Mouse (Mus musculus) layer of hippocampus, adult 2 months (tissue): ENCODE results near the gene Cend1. TPM values are rescaled to one million over a fixed set of nuclear protein-coding genes. Genes with fewer than 3 reads are reported as not detected.
A peak's percentile ranks its signal among the peaks of the same experiment; 100 is the strongest.
"Not testable (repeated sequence)": the region's sequence is repeated elsewhere in the genome, so short reads cannot be mapped to it uniquely, and the experiment has no call there.

ENCODE experiments used
- DNase-seq, 2 experiments: peaks; one replicate each; pipeline ENCODE4 v3.0.0; 2022; ENCODE audit warnings: low spot score in 2 of 2
- H3K27ac ChIP-seq: fragments of 200-600 bp; 2 replicates; pipeline ENCODE4 v1.8.1; 2022
- H3K4me3 ChIP-seq: fragments of 200-600 bp; 2 replicates; pipeline ENCODE4 v1.8.1; 2022; ENCODE audit warnings: mild to moderate bottlenecking
- CTCF ChIP-seq: fragments of 200-600 bp; conservative IDR thresholded peaks from 2 replicates; pipeline ENCODE4 v1.8.1; 2022; ENCODE audit warnings: antibody characterized with exemption, mild to moderate bottlenecking, moderate library complexity
- total RNA-seq, 2 experiments: library from RNA; stranded (reverse); gene quantifications; 2 replicates each; pipeline ENCODE4 v1.2.3; 2021

Cend1 gene
- total RNA-seq, 2 experiments from 2014 or later = 251 to 263 TPM

DNA sequence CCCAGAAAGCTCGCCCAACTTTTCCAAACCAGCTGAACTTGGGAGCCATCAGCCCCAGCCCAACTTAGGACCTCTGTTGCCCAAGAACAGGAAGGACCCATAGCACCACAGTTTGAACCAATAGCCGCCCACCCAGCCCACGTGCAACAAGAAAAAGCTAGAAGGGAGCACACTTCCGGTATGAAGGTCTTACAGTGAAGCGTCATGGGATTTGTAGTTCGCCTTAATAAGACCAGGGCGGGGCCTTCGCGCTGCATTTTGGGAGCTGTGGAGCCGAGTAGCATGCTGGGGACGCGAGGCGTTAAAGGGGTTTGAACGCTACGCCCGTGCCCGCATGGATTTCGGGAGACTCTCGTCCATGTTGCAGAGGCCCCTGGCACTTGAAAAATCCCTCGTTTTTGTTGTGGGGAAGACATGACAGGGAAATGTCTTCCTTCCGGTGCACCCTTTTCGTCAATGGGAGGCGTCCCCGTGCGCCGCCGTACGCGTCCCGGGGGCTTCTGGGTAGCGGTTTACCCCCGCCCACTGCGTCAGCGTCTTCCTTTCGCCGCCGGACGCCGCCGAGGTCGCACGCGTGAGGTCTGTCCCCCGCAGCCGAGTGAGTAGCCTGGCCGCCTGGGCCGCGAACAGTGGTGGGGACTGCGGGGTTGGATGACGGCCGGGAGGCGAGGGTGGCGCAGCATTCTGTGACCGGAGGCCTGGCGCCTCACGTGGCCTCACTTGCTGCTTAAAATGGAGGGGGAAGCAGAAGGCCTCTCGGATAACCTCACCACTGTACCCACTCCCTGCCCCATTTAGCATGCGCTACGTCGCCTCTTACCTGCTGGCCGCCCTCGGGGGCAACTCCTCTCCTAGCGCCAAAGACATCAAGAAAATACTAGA is 18.1 kb upstream of the Cend1 start, which contains the start of gene Rplp2:
Gene Rplp2, plus strand, starts transcription at position 261 of the 882 bp plus-strand sequence.
- Histone ChIP-seq H3K27ac (peak within 1 kb of the TSS; percentile 100), H3K4me3 (peak within 1 kb of the TSS; percentile 97)
- peak; percentile 21 for TF ChIP-seq CTCF

DNA sequence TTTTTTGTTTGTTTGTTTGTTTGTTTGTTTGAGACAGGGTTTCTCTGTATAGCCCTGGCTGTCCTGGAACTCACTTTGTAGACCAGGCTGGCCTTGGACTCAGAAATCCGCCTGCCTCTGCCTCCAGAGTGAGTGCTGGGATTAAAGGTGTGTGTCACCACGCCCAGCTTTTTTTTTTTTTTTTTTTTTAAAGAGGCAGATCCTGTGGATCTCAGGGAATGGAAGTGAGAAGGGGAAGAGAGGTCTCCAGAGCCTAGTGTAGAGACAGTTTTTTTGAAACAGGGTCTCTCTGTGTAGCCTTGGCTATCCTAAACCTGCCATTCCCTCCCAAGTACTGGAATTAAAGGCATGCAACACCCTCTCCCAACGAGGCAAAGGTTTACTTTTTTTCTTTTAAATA is 17.1 kb upstream of the Cend1 start:
- not testable (repeated sequence) for DNase-seq, H3K4me3 ChIP-seq, H3K27ac ChIP-seq

More for the DNA sequence above, 18.1 kb upstream of the Cend1 start, which contains the start of gene Rplp2:
- DNase-seq = peak; percentile 93 to 95

DNA sequence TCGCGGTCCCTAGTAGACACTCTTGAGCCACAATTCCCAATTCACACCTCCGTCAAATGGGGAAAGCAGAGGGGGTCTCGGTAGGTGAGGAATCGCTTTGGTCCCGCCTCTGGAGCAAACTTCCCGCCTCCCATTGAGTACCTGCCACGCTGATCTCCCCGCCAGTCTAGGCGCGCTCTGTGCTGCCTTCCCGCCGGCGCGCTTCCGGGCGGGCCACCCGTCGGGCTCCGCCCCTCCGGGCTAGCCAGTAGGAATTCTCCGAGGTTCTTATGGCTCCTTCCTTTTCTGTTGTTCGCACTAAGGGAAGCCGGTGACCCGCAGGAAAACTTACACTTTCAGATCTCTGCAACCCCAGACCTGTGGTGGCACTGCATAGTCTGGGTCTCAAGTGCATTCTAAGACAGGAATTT is 14.5 kb upstream of the Cend1 start, which contains the start of gene Pidd1:
Gene Pidd1, minus strand, starts transcription at position 198 of the 410 bp plus-strand sequence.
- Histone ChIP-seq H3K4me3 (peak within 1 kb of the TSS; percentile 34), H3K27ac (no peak within 1 kb of the TSS)
- TF ChIP-seq CTCF = no peak
- no peak for DNase-seq

DNA sequence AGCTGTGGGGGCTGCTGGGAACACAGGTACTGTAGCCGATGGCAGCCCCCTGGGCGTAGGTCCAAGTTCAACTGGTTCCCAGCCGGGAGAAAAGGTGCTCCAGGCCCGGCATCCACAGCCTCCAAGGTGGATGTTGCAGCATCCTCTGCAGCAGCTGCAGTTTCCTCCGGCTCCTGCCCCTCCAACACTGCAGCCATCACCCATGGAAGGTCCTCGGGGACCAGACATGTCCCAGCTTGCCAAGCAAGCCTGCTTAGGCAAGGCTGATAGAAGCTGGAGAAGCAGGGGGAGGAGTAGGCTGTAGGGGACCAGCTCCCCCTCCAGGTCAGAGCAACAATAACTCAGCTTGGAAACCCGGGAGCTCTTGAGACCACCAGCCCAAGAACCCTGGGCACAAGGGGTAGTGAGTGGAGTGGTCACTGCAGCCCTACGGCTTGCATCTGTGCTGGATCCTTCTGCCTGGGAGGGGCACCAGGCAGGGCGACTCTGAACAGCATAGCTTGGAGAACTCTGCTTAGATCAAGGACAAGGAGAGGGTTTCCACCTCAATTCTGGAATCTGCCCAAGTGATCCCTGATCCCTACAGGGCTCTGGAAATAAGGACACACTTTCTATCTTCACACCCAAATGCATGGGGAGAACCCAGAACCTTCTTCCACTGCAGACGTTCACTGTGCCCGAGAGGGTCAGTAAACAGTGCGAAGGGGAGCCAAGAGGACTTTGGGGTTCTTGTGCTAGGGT is 14.0 kb upstream of the Cend1 start:
- Histone ChIP-seq H3K27ac (no peak overlapping the region), H3K4me3 (peak overlapping the region; percentile 34)
- peak; percentile 45 for TF ChIP-seq CTCF
- no peak for DNase-seq

DNA sequence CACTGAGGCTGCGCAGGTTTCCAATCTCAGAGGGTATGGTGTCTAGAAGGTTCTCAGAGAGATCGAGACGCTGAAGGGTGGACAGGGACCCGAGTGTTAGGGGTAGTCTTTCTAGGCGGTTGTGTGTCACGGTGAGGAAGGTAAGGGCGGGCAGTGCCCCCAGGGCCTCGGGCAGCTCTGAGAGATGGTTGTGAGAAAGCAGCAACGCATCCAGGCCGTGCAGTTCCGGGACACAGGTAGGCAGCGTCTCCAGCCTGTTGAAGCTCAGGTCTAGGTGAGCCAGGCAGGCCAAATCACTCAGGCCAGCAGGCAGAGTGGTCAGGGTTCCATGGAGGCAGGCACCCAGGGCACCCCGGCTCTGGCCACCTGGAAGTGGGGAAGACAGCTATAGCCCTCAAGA is 12.9 kb upstream of the Cend1 start:
- no peak overlapping the region for H3K27ac ChIP-seq
- H3K4me3 ChIP-seq = no peak overlapping the region
- TF ChIP-seq CTCF = no peak
- DNase-seq = no peak

DNA sequence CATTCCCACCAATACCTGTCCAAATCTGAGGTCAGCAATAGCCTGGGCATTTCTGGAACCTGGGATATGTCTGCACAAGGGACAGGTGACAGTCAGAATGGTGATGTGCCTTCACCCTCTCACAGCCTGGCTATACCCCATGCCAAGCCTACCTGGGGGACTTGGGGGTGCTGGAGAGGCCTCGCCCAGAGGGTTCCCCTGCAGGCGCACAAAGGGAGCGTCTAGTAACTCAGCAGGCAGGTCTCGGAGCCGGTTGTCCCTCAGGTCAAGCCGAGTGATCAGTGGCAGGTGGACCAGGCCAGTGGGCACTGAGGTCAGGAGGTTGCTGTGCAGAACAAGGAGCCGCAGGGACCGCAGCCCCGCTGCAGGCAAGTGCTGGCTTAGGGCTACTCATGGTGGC is 12.2 kb upstream of the Cend1 start:
- DNase-seq = no peak
- Histone ChIP-seq H3K27ac (no peak overlapping the region), H3K4me3 (no peak overlapping the region)
- no peak for TF ChIP-seq CTCF

DNA sequence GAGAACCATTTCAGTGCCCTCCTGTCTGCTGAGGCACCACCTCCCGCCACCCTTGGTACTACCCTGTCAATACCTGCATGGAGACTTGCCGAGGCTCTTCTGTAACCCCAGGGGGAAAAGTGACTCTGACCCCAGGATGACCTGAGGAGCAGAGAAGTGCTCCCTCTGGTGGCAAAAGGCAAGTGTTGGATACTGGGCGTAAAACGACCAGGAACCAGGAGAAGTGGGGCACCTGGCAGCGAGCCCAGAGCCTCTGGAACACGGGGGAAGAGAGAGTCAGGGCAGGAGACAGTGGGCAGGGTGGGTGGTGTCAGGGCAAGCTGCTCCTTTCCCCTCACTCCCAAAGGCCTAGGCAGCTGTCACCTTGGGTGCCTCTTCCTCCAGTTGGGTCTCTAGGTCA is 11.3 kb upstream of the Cend1 start:
- DNase-seq = peak in 1 of 2 experiments; percentile 62

DNA sequence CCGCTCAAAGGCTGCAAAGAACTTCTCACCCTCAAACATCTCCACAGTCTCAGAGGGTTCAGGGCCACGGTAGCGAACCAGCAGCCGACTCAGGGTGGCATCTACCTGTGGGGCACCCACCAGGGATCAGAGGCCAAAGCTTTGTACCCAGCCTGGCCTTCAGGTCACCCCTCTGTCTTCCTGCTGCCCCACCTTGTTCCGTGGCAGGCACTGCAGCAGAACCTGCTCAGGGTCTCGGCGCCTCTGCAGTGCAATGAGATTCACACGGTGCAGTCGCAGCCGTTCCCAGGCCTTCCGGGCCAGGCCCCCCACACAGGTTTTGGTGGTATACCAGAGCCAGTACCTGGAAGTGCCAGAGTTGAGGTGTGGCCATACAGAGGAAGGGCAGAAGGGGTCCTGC is 10.5 kb upstream of the Cend1 start:
- H3K4me3 ChIP-seq = no peak overlapping the region
- no peak for TF ChIP-seq CTCF
- no peak overlapping the region for H3K27ac ChIP-seq
- no peak for DNase-seq

More for the DNA sequence above, 11.3 kb upstream of the Cend1 start:
- Histone ChIP-seq H3K4me3 (no peak overlapping the region), H3K27ac (no peak overlapping the region)
- peak; percentile 87 for TF ChIP-seq CTCF

DNA sequence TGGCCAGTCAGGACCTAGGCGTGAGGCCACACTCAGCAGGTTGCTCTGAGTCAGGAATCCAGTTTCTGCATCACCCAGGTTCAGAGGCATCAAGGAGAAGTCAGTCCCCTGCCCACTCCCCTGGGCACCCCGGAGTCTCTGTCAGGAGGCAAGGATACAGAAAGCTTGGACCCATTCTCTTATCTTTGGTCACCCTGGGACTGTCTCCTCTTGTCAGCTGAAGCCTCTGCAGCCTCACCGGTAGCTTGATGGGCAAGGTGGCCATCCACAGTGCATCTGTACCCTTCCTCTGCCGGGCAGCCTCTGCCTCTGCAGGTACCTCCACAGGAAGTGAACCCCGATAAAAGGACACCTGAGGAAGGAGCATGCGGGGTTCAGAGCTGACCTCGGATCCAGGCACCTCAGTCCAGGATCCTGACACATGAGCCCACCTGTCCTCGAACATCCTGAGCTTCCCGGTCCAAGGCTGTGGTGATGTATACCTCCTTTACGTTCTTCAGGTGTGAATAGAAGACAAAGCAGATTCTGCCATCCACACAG is 9.9 kb upstream of the Cend1 start:
- DNase-seq = no peak
- H3K4me3 ChIP-seq = no peak overlapping the region
- no peak overlapping the region for H3K27ac ChIP-seq
- no peak for TF ChIP-seq CTCF

DNA sequence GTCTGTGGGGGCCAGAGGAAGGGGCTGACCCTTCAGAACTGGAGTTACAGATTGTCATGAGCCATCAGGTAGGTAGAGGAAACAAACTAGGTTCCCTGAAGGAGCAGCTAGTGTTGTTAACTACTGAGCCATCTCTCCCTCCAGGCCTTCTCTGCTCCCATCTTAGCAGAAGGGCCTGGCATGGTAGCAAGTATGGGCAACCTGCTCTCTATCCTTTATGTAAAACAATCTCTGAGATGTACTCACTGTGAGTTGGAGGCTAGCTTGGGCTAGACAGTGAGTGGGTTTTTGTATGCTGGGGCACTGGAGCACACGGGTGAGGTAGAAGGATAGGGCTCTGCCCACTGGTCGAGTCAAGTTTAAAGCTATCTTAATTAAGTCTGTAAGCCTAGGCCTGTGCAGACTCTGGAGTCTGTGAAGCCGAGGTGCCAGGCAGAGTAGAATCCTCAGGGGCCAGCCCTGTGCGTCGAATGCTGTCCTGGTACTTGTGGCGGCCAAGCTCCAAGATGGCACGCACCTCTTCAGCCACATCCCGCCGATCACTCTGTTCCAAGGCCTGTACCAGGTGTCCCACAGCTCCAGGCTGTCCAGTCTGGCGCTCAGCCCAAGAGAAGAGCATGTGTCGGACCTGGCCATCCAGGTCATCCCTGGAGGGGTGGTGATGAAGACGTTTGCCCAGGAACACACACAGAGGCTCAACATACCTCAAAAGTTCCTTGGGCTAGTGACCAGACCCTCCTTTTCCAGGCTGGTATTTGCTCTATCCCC is 9.1 kb upstream of the Cend1 start:
- no peak overlapping the region for H3K4me3 ChIP-seq
- peak overlapping the region; percentile 97 for H3K27ac ChIP-seq
- no peak for DNase-seq
- TF ChIP-seq CTCF = no peak

DNA sequence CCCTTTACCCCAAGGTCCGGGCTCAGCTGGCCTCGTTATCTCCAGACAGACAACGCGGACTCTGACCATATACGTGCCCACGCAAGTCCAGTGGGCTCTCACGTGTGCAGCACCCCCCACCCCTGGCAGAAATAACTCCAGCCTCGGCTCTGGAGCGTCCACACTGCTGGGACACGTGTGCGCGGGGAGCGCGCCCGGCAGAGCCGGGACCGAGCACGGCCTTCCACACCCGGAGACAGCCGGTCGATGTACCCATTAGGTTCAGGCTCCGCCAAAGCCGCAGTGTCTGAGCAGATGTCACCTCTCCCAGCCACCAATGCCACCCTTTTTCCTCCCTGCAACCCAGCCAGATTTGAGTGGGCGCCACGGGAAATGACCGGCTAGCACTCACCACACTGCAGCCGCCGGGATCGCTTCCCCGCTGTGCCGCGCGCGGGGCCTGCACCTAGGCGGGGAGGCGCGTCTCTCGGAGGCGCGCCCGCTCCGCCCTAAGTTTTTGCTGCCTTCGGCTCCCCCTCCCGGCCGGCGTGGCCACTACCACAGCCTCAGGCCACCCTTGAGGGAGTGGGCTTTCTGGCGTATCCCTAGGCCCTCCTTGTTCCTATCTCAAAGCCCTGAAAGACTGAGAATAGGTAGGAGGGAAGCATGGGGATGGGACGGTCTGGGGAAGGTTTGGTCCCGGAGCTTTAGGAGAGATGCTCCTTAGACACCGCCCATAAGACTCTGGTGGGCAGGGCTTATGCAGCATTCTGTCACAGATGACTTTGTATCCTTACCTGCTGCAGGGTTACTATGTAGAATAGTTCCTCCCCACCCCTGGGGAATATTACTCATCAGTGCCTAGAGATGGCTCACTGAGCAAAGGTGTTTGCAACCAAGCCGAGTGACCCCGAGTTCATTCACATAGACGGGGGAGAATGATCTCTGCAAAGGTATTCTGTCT is 8.2 kb upstream of the Cend1 start, which contains the start of gene Slc25a22:
Gene Slc25a22, minus strand, starts transcription at position 715 of the 943 bp plus-strand sequence.
- peak; percentile 90 for TF ChIP-seq CTCF
- peak within 1 kb of the TSS; percentile 62 for H3K4me3 ChIP-seq
- DNase-seq = peak; percentile 75 to 83
- peak within 1 kb of the TSS; percentile 97 for H3K27ac ChIP-seq
